Comparison of ENCODE assay signal across 8 mouse cellular contexts in the genomic region with DNA sequence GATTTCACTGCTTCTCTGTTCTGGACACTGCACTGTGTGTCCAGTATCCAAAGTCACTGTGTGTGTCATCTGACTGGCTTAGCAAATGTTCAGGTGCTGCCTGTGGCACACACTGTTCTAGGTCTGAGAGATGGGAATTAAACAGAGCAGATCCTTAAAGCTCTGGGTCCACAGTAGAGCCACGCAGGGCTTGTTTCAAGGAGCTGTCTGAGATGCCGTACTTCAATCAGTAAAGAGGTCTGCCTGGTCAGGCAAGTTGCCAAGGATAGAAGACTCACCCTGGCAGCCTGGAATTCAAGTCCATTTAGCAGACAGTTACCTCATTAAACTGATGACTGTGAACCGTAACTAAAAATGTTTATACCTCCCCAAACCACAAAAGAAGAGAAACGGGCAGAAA.
A peak's percentile ranks its signal among the peaks of the same experiment; 100 is the strongest.
DNase-seq lines count a peak whose midpoint lies in the region; ATAC-seq lines count a peak whose summit lies in the region.

No protein-coding gene starts in this region.

- H3K4me3 ChIP-seq in midbrain, embryonic 10.5 days = no peak overlapping the region

- H3K36me3 ChIP-seq in midbrain, embryonic 10.5 days = no peaks in the 10 kb centered on the region

- H3K27me3 ChIP-seq in midbrain, embryonic 10.5 days (ENCODE audit: low read depth, poor library complexity, severe bottlenecking) = no peaks in the 10 kb centered on the region

- no peaks in the 10 kb centered on the region for H3K9me3 ChIP-seq in midbrain, embryonic 10.5 days (replicated peaks)

- 80% methylated on average over 4 of the region's 4 CpGs for WGBS in midbrain, embryonic 10.5 days

- peaks cover 38% of the 10 kb centered on the region for H3K4me1 ChIP-seq in midbrain, embryonic 10.5 days

- no peak; the same call in 1 of the 2 replicates for ATAC-seq in cerebellum, adult (ENCODE audit: insufficient number of reproducible peaks, low FRiP score, low TSS enrichment)

- DNase-seq in cerebellum, postnatal 14 days = peak; percentile 17 to 36
- DNase-seq in adrenal gland, postnatal 14 days = peak; percentile 39
- peak; percentile 80 for DNase-seq in kidney, adult 9 months
- no peak for DNase-seq in midbrain, embryonic 10.5 days (ENCODE audit: low spot score)
- no peak for DNase-seq in urinary bladder, adult 2 months (ENCODE audit: low spot score)
- DNase-seq in cerebellum, adult 11 months = no peak
- DNase-seq in left cerebral cortex, adult 9 months (ENCODE audit: low spot score in 2 of 2) = no peak

- peak overlapping the region; percentile 57; the same call in 1 of the 2 replicates for H3K27ac ChIP-seq in midbrain, embryonic 10.5 days (replicated peaks)

Comparison
In these comparisons a context has a peak if more than half of its experiments do, and no peak if none do; other contexts are left out.
1. DNase-seq: peak in cerebellum, postnatal 14 days (2 of 2), adrenal gland, postnatal 14 days (single experiment) and kidney, adult 9 months (single experiment); none in midbrain, embryonic 10.5 days (single experiment), urinary bladder, adult 2 months (single experiment), cerebellum, adult 11 months (single experiment) and left cerebral cortex, adult 9 months (0 of 2).